Comparison of ENCODE assay signal across 40 mouse cellular contexts in the genomic region with DNA sequence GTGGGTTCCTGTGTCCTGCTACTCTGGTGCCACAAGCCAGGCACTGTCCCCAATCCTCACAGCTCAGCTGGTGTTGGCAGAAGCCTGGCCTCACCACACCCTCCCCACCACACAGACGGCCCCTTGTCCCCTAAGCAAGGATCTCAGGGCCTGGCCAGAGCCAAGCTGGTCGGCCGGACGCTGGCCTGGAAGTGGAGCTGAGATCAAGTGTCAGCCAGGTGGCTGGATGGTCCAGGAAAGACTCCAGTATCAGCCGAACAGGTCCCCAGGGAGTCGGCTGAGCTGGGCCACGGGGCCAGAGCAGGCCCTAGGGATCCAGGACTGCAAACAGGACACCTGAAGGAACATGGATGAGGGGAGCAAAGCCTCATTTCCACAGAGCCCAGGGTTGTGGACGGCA. TPM values are rescaled to one million over a fixed set of nuclear protein-coding genes. Genes with fewer than 3 reads are reported as not detected.
A peak's percentile ranks its signal among the peaks of the same experiment; 100 is the strongest.
DNase-seq lines count a peak whose midpoint lies in the region; ATAC-seq and TF ChIP-seq lines count a peak whose summit lies in the region.
"Had no signal": no experiment of that assay in that cellular context is flagged by ENCODE, and none has a peak within 500 bp of the region (broad histone marks: within the 10 kb centered on the region; RNA-seq: fewer than 3 reads in every experiment).

A gene (minus strand): TSS at position 28 of the 400 bp plus-strand sequence.

- no peak for TF ChIP-seq CTCF in kidney, postnatal 0 days (IDR thresholded peaks at IDR 0.05; ENCODE audit: low read depth)
- no peak for TF ChIP-seq CTCF in gastrocnemius, adult 2 months (IDR thresholded peaks at IDR 0.05)

- H3K27me3 ChIP-seq in kidney, postnatal 0 days (ENCODE audit: insufficient read depth, low read length): no peaks in the 10 kb centered on the region
- H3K27me3 ChIP-seq in kidney, embryonic 15.5 days: no peaks in the 10 kb centered on the region; the same call in 1 of the 2 replicates
- H3K27me3 ChIP-seq in limb, embryonic 15.5 days: no peaks in the 10 kb centered on the region
- H3K27me3 ChIP-seq: hindbrain, embryonic 12.5 days; lung, embryonic 15.5 days; midbrain, embryonic 12.5 days; neural tube, embryonic 12.5 days had no signal

- H3K27ac ChIP-seq in kidney, postnatal 0 days: no peak within 1 kb of the TSS
- H3K27ac ChIP-seq in kidney, embryonic 15.5 days: no peak within 1 kb of the TSS
- H3K27ac ChIP-seq in gastrocnemius, adult 2 months: peak within 1 kb of the TSS; percentile 88
- no peak within 1 kb of the TSS for H3K27ac ChIP-seq in limb, embryonic 15.5 days
- H3K27ac ChIP-seq: heart, embryonic 10.5 days; heart, embryonic 15.5 days; hindbrain, embryonic 12.5 days; lung, embryonic 15.5 days; midbrain, embryonic 12.5 days; neural tube, embryonic 12.5 days; stomach, postnatal 0 days had no signal

- no peaks in the 10 kb centered on the region for H3K4me1 ChIP-seq in kidney, postnatal 0 days (replicated peaks; ENCODE audit: insufficient read depth, low read length)
- H3K4me1 ChIP-seq in kidney, embryonic 15.5 days: no peaks in the 10 kb centered on the region
- H3K4me1 ChIP-seq in limb, embryonic 15.5 days: no peaks in the 10 kb centered on the region
- H3K4me1 ChIP-seq: heart, embryonic 10.5 days; heart, embryonic 15.5 days; hindbrain, embryonic 12.5 days; lung, embryonic 15.5 days; midbrain, embryonic 12.5 days; neural tube, embryonic 12.5 days had no signal

- no peaks in the 10 kb centered on the region for H3K36me3 ChIP-seq in kidney, postnatal 0 days (ENCODE audit: insufficient read depth, low read length)
- no peaks in the 10 kb centered on the region for H3K36me3 ChIP-seq in kidney, embryonic 15.5 days
- no peaks in the 10 kb centered on the region for H3K36me3 ChIP-seq in limb, embryonic 15.5 days
- H3K36me3 ChIP-seq: heart, embryonic 10.5 days; heart, embryonic 15.5 days; hindbrain, embryonic 12.5 days; lung, embryonic 15.5 days; midbrain, embryonic 12.5 days; neural tube, embryonic 12.5 days had no signal

- no peaks in the 10 kb centered on the region for H3K9me3 ChIP-seq in kidney, postnatal 0 days (replicated peaks; ENCODE audit: low read length)
- H3K9me3 ChIP-seq in kidney, embryonic 15.5 days (replicated peaks): no peaks in the 10 kb centered on the region
- no peaks in the 10 kb centered on the region for H3K9me3 ChIP-seq in limb, embryonic 15.5 days
- H3K9me3 ChIP-seq: heart, embryonic 10.5 days; heart, embryonic 15.5 days; hindbrain, embryonic 12.5 days; lung, embryonic 15.5 days; midbrain, embryonic 12.5 days; neural tube, embryonic 12.5 days had no signal

- intact Hi-C loops in gastrocnemius, adult 2 months (cut with DNase I): loop anchor here (5.0 kb wide), 1 partner anchor 33 kb away; a partner anchor contains a TSS

- no peak for ATAC-seq in kidney, postnatal 0 days (replicated peaks; ENCODE audit: low FRiP score, low read depth)
- no peak for ATAC-seq in kidney, embryonic 15.5 days (replicated peaks; ENCODE audit: low FRiP score)
- peak; percentile 25; the same call in 1 of the 2 replicates for ATAC-seq in limb, embryonic 15.5 days (ENCODE audit: insufficient number of reproducible peaks, low FRiP score, low TSS enrichment, low read depth)
- ATAC-seq: activated CD4-positive, CD25-positive, alpha-beta regulatory T cell, adult 4 months; forebrain, postnatal 0 days had no signal

- WGBS in kidney, postnatal 0 days: 38% methylated on average over 8 of the region's 8 CpGs
- 51% methylated on average over 8 of the region's 8 CpGs for WGBS in kidney, embryonic 15.5 days
- 57% methylated on average over 8 of the region's 8 CpGs for WGBS in limb, embryonic 15.5 days

- no peak for DNase-seq in kidney, postnatal 0 days (ENCODE audit: low spot score)
- DNase-seq in gastrocnemius, adult 2 months: peak; percentile 92
- DNase-seq in gastrocnemius, postnatal 10 days: peak; percentile 44
- no peak for DNase-seq in left cerebral cortex, adult 18-20 months (ENCODE audit: low spot score in 2 of 2)
- DNase-seq in adrenal gland, adult 18-20 months (ENCODE audit: low spot score in 2 of 2): no peak
- DNase-seq: adrenal gland, adult 8-10 months; B cell, adult 2 months; cerebellum, adult 8-10 months; cerebellum, postnatal 36 days; forebrain, postnatal 0 days; heart, adult 11 months; kidney, adult 18-20 months; kidney, postnatal 10 days; left cerebral cortex, postnatal 4 days; right cerebral cortex, adult 18-20 months; thymus, adult 18-20 months; thymus, postnatal 25 days had no signal

- H3K4me3 ChIP-seq in kidney, postnatal 0 days (replicated peaks; ENCODE audit: low read depth, low read length): no peak within 1 kb of the TSS
- H3K4me3 ChIP-seq in kidney, embryonic 15.5 days (replicated peaks): no peak within 1 kb of the TSS
- peak within 1 kb of the TSS; percentile 68 for H3K4me3 ChIP-seq in gastrocnemius, adult 2 months
- H3K4me3 ChIP-seq in limb, embryonic 15.5 days: no peak within 1 kb of the TSS
- H3K4me3 ChIP-seq: erythroblast, embryonic 14.5 days; heart, embryonic 10.5 days; heart, embryonic 15.5 days; hindbrain, embryonic 12.5 days; lung, embryonic 15.5 days; midbrain, embryonic 12.5 days; myocyte; neural tube, embryonic 12.5 days had no signal

- H3K9ac ChIP-seq in kidney, postnatal 0 days (ENCODE audit: low read depth, low read length): 0 out of 2 replicates have a peak within 1 kb of the TSS, but pooled peaks have one; percentile 44
- no peak within 1 kb of the TSS for H3K9ac ChIP-seq in kidney, embryonic 15.5 days
- H3K9ac ChIP-seq in limb, embryonic 15.5 days: no peak within 1 kb of the TSS
- H3K9ac ChIP-seq: forebrain, postnatal 0 days; heart, embryonic 15.5 days; hindbrain, embryonic 12.5 days; lung, embryonic 15.5 days; midbrain, embryonic 12.5 days; neural tube, embryonic 12.5 days had no signal

- H3K4me2 ChIP-seq in kidney, postnatal 0 days (ENCODE audit: low read length): no peak within 1 kb of the TSS
- H3K4me2 ChIP-seq in kidney, embryonic 15.5 days: no peak within 1 kb of the TSS
- H3K4me2 ChIP-seq in limb, embryonic 15.5 days: no peak within 1 kb of the TSS
- H3K4me2 ChIP-seq: heart, embryonic 15.5 days; hindbrain, embryonic 12.5 days; liver, embryonic 11.5 days; lung, embryonic 15.5 days; midbrain, embryonic 12.5 days; neural tube, embryonic 12.5 days had no signal

RNA-seq across cellular contexts. Expression of the gene that starts here (rescaled TPM):
- not detected in 2 replicates for polyA plus RNA-seq in kidney, postnatal 0 days (2015; fragmentation: Nextera tagmentation; extraction: Ambion mirVana)
- not detected in 2 replicates for polyA plus RNA-seq in kidney, embryonic 15.5 days (2015; fragmentation: Nextera tagmentation; extraction: Ambion mirVana)
- 100 to 1,000 TPM in 1 of 2 experiments, 10 to 100 TPM in 1; 56.6 to 180 TPM for total RNA-seq in gastrocnemius, adult 2 months (2021)
- under 1 TPM; 0.26 to 0.97 TPM for total RNA-seq in gastrocnemius, postnatal 10 days (2021)
- 0.12 TPM in 1 of 2 replicates, not detected in the other for polyA plus RNA-seq in limb, embryonic 15.5 days (2015; fragmentation: Nextera tagmentation; extraction: Ambion mirVana)
- total RNA-seq in left cerebral cortex, adult 18-20 months (2021): under 1 TPM in 1 of 2 experiments, not detected in 1; 0.82 TPM
- not detected for total RNA-seq in adrenal gland, adult 18-20 months (2021)
- total RNA-seq: adrenal gland, adult 8-10 months; adrenal gland, postnatal 4 days; CH12.LX; ES-E14; heart, postnatal 25 days; megakaryocyte progenitor cell, adult 5-6 weeks; midbrain, postnatal 0 days had no signal
- polyA plus RNA-seq: activated CD4-positive, CD25-positive, alpha-beta regulatory T cell, adult 4 months; embryonic facial prominence, embryonic 14.5 days; erythroblast, embryonic 14.5 days; forebrain, embryonic 11.5 days; heart, embryonic 10.5 days; heart, embryonic 15.5 days; hindbrain, embryonic 12.5 days; liver, embryonic 11.5 days; liver, embryonic 16.5 days; lung, embryonic 15.5 days; midbrain, embryonic 12.5 days; myocyte; neural tube, embryonic 12.5 days; spleen, adult 2 months; stomach, postnatal 0 days had no signal

Comparison
In these comparisons a context has a peak if more than half of its experiments do, and no peak if none do; other contexts are left out.
1. RNA of the gene that starts here (total RNA-seq): 56.6 to 180 TPM in gastrocnemius, adult 2 months; 0.26 to 0.97 TPM in gastrocnemius, postnatal 10 days, 0.82 TPM in left cerebral cortex, adult 18-20 months and not detected in adrenal gland, adult 18-20 months; every median in the first group is over 10 times any median in the second.
2. Peak in DNase-seq in gastrocnemius, postnatal 10 days; RNA of the gene not detected or under 1 TPM.
3. Peak in ATAC-seq in limb, embryonic 15.5 days; RNA of the gene not detected or under 1 TPM.